Mouse (Mus musculus) small intestine, adult 10 weeks (tissue): Measurements from ENCODE around the gene Crcp. TPM values are rescaled to one million over a fixed set of nuclear protein-coding genes. Genes with fewer than 3 reads are reported as not detected.

Experiments used
- polyA plus RNA-seq: library from polyadenylated mRNA; stranded (reverse); fragments of 350-450 nt; fragmentation: Illumina TruSeq; extraction: RNeasy Lipid Tissue Mini Kit (QIAGEN cat#74804); gene quantifications from one replicate; pipeline ENCODE4 v1.2.3, GENCODE M21; 2014; ENCODE audit warnings: low replicate concordance

The Crcp gene
- 8.9 TPM for polyA plus RNA-seq

DNA sequence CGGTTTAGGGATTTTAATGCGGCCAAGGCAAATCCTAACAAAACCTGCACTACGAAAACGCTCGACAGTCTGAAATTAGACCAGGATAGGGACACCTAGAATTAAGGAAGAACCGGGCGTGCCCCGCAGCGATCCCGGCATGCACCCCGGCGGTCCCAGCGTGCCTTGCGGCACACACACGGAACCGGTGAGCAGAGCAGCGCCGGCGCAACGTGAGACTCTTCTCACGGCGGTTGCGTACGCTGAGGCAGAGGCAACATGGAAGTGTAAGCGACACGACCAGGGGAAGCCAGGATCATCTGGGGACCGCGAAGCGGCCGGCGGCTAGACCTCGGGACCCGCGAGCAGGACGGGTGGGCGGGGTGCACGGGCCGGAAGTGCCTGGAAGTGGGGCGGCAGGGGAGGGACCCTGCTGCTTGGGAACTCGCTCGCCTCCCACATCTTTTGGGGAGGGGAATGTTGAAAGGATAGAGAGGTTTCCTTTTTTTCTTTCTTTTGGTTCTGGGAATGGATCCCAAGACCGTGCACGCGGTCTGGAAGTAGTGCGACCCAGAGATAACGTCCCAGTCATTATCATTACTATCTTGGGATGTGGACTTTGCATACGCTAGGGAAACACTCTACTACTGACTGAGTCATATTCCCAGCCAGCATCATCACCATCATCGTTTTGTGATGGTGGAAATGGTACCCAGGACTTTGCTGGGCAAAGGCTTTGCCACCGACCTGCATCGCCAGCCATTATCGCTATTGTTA, at the start of gene Crcp, which contains the start of gene Asl:
Crcp (plus strand) TSS at position 149 of the 756 bp plus-strand sequence.
Asl (minus strand) TSS at position 106 of the 756 bp plus-strand sequence.

DNA sequence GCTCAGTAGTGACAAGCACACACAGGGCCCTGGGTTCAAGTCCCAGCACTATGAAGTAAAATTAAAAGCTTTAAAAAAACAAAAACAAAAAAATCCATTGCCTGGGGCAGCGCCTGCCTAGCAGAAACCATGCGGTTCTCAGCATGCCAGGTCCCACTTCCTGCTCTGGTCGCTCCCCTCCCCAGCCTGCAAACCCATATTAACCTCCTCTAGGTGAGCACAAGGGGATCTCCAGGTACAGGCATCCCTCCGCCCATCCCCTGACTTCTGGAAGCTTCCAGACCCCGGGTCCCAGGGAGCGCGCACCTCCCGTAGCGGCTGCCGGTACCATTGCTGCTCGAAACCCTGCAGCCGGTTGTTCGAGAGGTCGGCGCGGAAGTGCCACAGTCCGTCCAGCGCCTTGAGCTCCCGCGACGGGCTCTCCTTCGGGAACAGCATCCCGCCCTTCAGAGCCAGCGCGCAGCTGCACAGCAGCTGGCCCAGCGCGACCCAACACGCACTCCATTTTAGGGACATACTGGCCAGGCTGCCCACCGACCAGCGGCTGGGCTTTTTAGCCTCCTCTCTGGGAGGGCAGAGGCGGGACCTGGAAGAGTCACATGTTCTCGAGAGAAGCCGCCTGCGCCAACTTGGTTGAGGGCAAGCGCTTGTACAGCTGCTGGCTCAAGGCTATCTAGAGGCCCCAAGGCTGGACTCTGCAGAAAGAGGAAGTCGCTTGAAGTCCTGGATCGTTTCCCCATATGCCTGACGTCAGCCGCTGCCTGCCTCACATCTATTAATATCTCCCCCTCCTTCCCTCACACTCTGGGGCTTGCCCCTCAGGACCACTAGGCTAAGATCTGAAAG, 26.6 kb upstream of the Crcp start, which contains the start of gene Gusb:
Gusb (minus strand) TSS at position 749 of the 846 bp plus-strand sequence.

DNA sequence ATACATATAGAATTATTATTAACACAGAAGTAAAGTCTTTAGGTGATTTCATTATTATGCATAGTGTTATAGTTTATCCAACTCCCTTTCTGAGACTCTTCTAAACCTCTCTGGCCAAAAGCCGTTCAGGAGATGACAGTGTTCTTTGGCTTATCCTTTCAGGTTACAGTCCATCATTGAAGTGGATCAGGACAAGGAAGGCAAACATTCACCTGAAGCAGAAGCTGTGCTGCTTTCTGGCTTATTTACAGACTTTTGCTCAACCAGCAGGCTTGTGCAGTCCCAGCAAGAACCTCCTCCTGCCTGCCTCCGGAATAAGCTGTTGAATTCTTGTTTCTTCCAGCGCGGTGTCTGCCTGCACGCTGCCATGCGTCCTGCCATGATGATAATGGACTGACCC, 43.9 kb downstream of the Crcp start, which contains the start of gene Tpst1:
Tpst1 (plus strand) TSS at position 301 of the 400 bp plus-strand sequence.

Other genes starting within 250 kb of the Crcp start
- 1.3 TPM for gene Psph, start 241.8 kb upstream of the Crcp start, polyA plus RNA-seq
- gene Sumf2, start 182.3 kb upstream of the Crcp start, polyA plus RNA-seq = 0.71 TPM
- gene Chchd2, start 141.8 kb upstream of the Crcp start, polyA plus RNA-seq = 598 TPM
- gene Zbed5, start 133.6 kb upstream of the Crcp start, polyA plus RNA-seq = 0.52 TPM
- gene Phkg1, start 130.7 kb upstream of the Crcp start, polyA plus RNA-seq = 0.30 TPM
- gene Nupr1l, start 120.8 kb upstream of the Crcp start, polyA plus RNA-seq = not detected
- 70.7 TPM for gene Vkorc1l1, start 87.3 kb upstream of the Crcp start, polyA plus RNA-seq
- 9.5 TPM for gene Gusb, start 26.2 kb upstream of the Crcp start, polyA plus RNA-seq
- gene Asl, start within 50 bp of the Crcp start, polyA plus RNA-seq = 2.0 TPM
- 6.3 TPM for gene Tpst1, start 44.0 kb downstream of the Crcp start, polyA plus RNA-seq
- 0.33 TPM for gene Kctd7, start 115.6 kb downstream of the Crcp start, polyA plus RNA-seq
- 19.2 TPM for gene Rabgef1, start 142.5 kb downstream of the Crcp start, polyA plus RNA-seq
- 21.0 TPM for gene Tmem248, start 187.8 kb downstream of the Crcp start, polyA plus RNA-seq
- gene Sbds, start 226.2 kb downstream of the Crcp start, polyA plus RNA-seq = 101 TPM
- gene Tyw1, start 226.3 kb downstream of the Crcp start, polyA plus RNA-seq = 1.1 TPM